Mouse (Mus musculus): Measurements from ENCODE around the gene Gm21209.
"Not testable (repeated sequence)": the region's sequence is repeated elsewhere in the genome, so short reads cannot be mapped to it uniquely, and the experiment has no call there.

Gm21209 gene

DNA sequence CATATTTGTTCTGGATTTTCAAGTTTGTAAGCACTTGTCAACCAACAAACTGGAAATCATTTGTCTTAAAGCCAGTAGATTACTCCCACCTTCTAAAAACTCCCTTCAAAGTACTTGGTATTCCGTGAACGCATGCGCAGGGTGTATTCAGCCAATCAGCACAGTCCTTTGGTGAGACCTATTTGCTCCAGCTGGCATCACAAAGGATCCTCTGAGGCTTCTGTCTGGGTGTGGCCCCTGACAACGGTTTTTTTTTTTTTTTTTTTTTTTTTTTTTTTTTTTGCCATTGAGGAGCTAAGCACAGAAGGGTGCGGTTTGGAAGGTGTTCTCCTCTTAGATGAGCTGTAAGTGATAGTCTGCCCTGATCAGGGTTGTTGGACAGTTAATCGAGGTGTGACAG, at the start of gene Gm21209:
Gm21209 (plus strand) TSS at position 301 of the 400 bp plus-strand sequence.
- DNase-seq (ENCODE audit: low spot score in 2 of 2), result not testable (repeated sequence)

Measured in frontal cortex, postnatal 10 days (tissue).